Mouse (Mus musculus) intestine, embryonic 14.5 days (tissue): ENCODE measurements around the gene Ccdc138. TPM values are rescaled to one million over a fixed set of nuclear protein-coding genes. Genes with fewer than 3 reads are reported as not detected.

ENCODE experiments used
- ATAC-seq: fragments of 200-750 bp; cut with Nextera tagmentation; replicated peaks from 2 replicates; pipeline ENCODE4 v1.8.0; 2017; ENCODE audit warnings: low read depth, moderate number of reproducible peaks, moderate TSS enrichment, moderate library complexity; ENCODE audit not compliant: low FRiP score, low TSS enrichment
- DNase-seq: peaks from one replicate; pipeline ENCODE4 v3.0.0-alpha.2; 2018; ENCODE audit warnings: low spot score
- H3K27ac ChIP-seq: fragments of 300-500 bp; sonication (generic); 2 replicates; pipeline ENCODE4 v1.5.1; 2014; ENCODE audit warnings: low read depth, mild to moderate bottlenecking, control low read depth
- H3K27me3 ChIP-seq: fragments of 300-500 bp; sonication (generic); replicated peaks from 2 replicates; pipeline ENCODE4 v1.6.1; 2014; ENCODE audit warnings: low read length, control low read depth; ENCODE audit not compliant: control insufficient read depth, insufficient read depth
- H3K36me3 ChIP-seq: fragments of 300-500 bp; sonication (generic); 2 replicates; pipeline ENCODE4 v1.6.1; 2014; ENCODE audit warnings: low read length, control low read depth; ENCODE audit not compliant: control insufficient read depth, insufficient read depth
- H3K4me1 ChIP-seq: fragments of 300-500 bp; sonication (generic); replicated peaks from 2 replicates; pipeline ENCODE4 v1.6.1; 2014; ENCODE audit warnings: low read length, control low read depth, mixed read lengths; ENCODE audit not compliant: control insufficient read depth, insufficient read depth
- H3K4me2 ChIP-seq: fragments of 300-500 bp; sonication (generic); 2 replicates; pipeline ENCODE4 v1.6.1; 2014; ENCODE audit warnings: low read length
- H3K4me3 ChIP-seq: fragments of 300-500 bp; sonication (generic); 2 replicates; pipeline ENCODE4 v1.5.1; 2014; ENCODE audit warnings: low read depth, low read length, control low read depth, mixed read lengths
- H3K9ac ChIP-seq: fragments of 300-500 bp; sonication (generic); 2 replicates; pipeline ENCODE4 v1.6.1; 2014; ENCODE audit warnings: mild to moderate bottlenecking, low read length
- H3K9me3 ChIP-seq: fragments of 300-500 bp; sonication (generic); 2 replicates; pipeline ENCODE4 v1.6.1; 2016; ENCODE audit warnings: low read length, control low read depth; ENCODE audit not compliant: control insufficient read depth
- WGBS: fragments of 180-500 bp; shearing (Covaris S2); extraction: QIAGEN DNeasy Blood & Tissue Kit; methylation state at CpG from one replicate; pipeline ENCODE4 v1.1.7; 2014; 5-methylcytosine and 5-hydroxymethylcytosine counted together
- polyA plus RNA-seq: library from polyadenylated mRNA; unstranded; fragments of >200 nt; fragmentation: Nextera tagmentation; extraction: Ambion mirVana; gene quantifications from 2 replicates; pipeline ENCODE4 v1.2.1, GENCODE M21; 2014

Ccdc138 gene
- polyA plus RNA-seq, 1 experiment from 2014 or later: 7.9 TPM

DNA sequence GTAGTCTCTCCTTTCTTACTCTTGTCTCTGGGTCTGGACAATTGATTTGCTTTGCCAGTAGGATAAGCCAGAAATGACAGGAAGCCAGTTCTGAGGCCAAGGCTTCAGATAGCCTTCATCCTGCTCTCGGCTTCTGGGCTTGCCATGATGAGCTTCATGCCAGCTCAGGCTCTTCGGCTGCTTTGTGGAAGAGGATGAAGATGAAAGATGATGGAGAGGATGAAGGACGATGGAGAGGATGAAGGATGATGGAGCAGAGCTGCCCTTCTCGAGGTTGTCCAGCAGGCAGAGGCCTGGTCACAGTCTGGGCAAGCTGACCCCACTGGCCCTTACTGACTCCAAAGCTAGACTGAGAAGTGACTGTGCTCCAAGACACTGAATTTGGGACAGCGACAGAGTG lies 102.4 kb downstream of the Ccdc138 start:
- Histone ChIP-seq H3K27ac (no peak overlapping the region), H3K4me1 (no peaks in the 10 kb centered on the region), H3K36me3 (no peaks in the 10 kb centered on the region), H3K9ac (no peak overlapping the region), H3K9me3 (no peaks in the 10 kb centered on the region), H3K27me3 (no peaks in the 10 kb centered on the region), H3K4me3 (no peak overlapping the region), H3K4me2 (no peak overlapping the region)
- DNase-seq (peak; percentile 39), ATAC-seq (no peak)
- 88% methylated on average over 5 of the region's 5 CpGs for WGBS

DNA sequence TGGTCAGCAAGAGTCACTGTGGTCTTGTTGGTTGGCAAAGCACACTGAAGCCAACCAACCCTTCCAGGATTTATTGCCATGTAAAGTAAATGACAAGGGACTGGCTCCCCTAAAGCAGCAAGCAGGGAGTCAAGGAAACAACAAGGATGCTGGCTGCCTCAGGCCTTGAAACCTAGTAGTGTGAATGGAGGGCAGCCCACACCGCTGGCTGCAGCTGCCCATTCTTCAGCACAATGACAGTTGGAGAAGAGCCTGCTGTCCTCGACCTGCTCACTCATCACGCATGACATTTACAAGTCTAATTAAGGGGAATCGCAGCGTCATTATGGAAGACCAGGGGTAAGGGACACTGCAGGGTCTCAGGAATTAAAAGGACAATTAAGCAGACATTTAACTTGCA lies 103.2 kb downstream of the Ccdc138 start:
- Histone ChIP-seq H3K27ac (no peak overlapping the region), H3K36me3 (no peaks in the 10 kb centered on the region), H3K4me2 (no peak overlapping the region), H3K9ac (no peak overlapping the region), H3K27me3 (no peaks in the 10 kb centered on the region), H3K4me3 (no peak overlapping the region), H3K4me1 (no peaks in the 10 kb centered on the region), H3K9me3 (no peaks in the 10 kb centered on the region)
- no peak for ATAC-seq
- peak; percentile 33 for DNase-seq
- 22% methylated on average over 5 of the region's 5 CpGs for WGBS

DNA sequence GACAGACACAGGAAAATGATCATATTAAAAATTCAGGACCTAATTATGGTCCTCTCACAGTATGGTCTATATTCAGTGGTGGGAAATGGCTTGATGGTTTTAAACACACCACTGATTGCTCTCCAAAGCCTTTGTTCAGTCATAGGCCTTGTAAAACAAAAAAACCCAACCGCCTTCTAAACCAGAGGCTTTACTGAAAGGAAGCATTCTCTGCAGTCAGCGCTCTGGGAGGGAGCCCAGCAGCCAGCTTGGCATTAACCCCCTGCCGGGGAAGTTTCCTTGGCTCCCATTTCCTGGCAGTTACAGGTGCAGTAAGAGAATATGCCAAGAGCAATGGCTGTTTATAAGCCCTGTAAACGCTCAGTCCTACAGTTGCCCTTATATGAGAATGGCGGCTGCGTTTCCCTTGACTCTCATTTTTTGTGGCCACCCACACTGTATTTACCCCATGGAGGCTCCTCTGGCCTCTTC lies 103.7 kb downstream of the Ccdc138 start:
- peak overlapping the region; percentile 34; the same call in 1 of the 2 replicates for H3K27ac ChIP-seq
- ATAC-seq: no peak

DNA sequence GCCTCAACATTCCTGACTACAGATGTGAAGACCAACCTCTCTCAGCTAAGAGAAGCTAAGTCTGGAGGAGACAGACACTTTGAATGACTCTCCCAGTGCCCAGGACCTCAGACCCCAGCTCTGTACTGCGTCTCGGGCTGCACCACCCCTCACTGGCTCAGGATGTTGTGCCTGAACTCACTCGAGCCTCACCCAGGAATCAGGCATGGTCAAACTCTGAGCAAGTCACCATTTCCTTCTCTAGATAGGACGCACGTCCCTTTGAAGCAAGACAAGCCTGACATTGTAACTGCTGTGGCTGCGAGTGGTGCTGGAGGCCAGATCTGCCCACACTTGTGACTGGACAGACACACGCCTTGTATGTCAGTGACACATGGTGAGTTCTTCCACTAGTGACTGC lies 104.2 kb downstream of the Ccdc138 start:
- peak; percentile 49 for DNase-seq
- Histone ChIP-seq H3K9me3 (no peaks in the 10 kb centered on the region), H3K4me2 (no peak overlapping the region), H3K9ac (no peak overlapping the region), H3K4me1 (no peaks in the 10 kb centered on the region), H3K4me3 (no peak overlapping the region), H3K36me3 (no peaks in the 10 kb centered on the region), H3K27ac (peak overlapping the region; percentile 34; the same call in 1 of the 2 replicates), H3K27me3 (no peaks in the 10 kb centered on the region)
- ATAC-seq: no peak
- WGBS: 73% methylated on average over 7 of the region's 7 CpGs

More for the DNA sequence above, 103.7 kb downstream of the Ccdc138 start:
- no peak overlapping the region for H3K4me2 ChIP-seq
- no peak overlapping the region for H3K4me3 ChIP-seq
- 24% methylated on average over 6 of the region's 6 CpGs for WGBS
- DNase-seq: no peak
- H3K4me1 ChIP-seq: no peaks in the 10 kb centered on the region
- H3K36me3 ChIP-seq: no peaks in the 10 kb centered on the region
- no peak overlapping the region for H3K9ac ChIP-seq
- no peaks in the 10 kb centered on the region for H3K27me3 ChIP-seq
- H3K9me3 ChIP-seq: no peaks in the 10 kb centered on the region

DNA sequence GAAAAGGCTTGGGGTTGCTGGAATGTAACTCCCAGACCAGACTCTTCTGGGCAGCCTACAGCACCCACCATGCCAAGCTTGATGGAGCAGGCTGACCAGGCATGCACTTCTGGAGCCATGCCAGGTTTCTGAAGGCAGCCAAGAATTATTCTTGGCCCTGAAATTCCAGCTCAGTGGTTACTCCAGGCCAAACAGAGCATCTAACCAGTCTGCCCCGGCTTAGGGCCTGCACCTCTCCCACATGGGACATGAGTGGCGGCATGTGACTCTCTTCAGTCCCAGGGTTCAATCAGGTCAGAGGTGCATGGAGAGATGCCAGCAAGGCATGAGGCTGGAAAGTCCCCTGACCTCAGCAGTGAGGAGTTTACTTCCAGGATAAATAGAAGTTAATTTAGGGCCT lies 107.0 kb downstream of the Ccdc138 start:
- WGBS: 67% methylated on average over 2 of the region's 2 CpGs
- Histone ChIP-seq H3K36me3 (no peaks in the 10 kb centered on the region), H3K4me1 (no peaks in the 10 kb centered on the region), H3K9ac (no peak overlapping the region), H3K27me3 (no peaks in the 10 kb centered on the region), H3K4me3 (no peak overlapping the region), H3K27ac (no peak overlapping the region), H3K9me3 (no peaks in the 10 kb centered on the region), H3K4me2 (no peak overlapping the region)
- ATAC-seq (peak; percentile 50; the same call in 1 of the 2 replicates), DNase-seq (no peak)

DNA sequence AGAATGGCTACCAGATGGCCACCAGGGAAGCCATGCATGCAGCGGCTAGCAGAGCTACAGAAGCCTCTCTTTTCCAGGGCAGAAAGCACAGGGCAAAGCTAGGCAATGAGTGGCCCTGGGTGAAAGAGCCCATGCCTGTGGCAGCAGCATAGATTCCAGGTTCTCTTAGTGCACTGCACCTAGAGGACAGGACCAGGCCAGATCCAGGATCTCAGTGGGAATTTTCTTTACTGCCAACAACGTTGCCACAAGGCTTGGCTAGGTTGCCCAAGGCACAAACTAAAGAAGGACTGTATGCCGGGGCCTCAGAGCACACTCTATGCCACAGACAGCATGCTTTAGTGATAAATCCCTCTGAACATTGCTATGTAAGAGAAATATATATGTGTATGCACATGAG lies 108.6 kb downstream of the Ccdc138 start:
- Histone ChIP-seq H3K4me3 (no peak overlapping the region), H3K27me3 (no peaks in the 10 kb centered on the region)

DNA sequence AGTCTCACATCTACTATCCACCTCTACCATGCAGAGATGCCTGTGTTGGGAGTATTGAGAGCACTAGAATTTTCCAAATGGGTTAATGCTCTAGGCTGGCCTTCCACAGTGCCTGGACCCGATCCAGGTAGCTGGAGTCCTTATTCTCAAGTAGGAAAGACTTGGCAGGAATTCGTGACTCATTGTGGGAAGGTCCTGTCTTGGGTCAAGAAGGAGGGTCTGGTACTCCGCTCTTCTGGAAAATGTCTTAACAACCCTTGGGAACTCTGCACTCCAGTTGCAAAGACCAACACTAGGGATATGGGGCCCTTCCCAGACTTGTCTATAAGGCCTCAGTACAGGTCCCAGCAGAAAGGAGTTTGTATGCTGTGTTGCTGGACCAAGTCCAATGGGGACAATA lies 111.1 kb downstream of the Ccdc138 start:
- Histone ChIP-seq H3K27ac (no peak overlapping the region), H3K27me3 (no peaks in the 10 kb centered on the region), H3K4me2 (no peak overlapping the region), H3K9me3 (no peaks in the 10 kb centered on the region), H3K4me1 (no peaks in the 10 kb centered on the region), H3K36me3 (no peaks in the 10 kb centered on the region), H3K9ac (no peak overlapping the region), H3K4me3 (no peak overlapping the region)
- 67% methylated on average over 3 of the region's 3 CpGs for WGBS
- no peak for DNase-seq
- ATAC-seq: no peak

More for the DNA sequence above, 108.6 kb downstream of the Ccdc138 start:
- no peak overlapping the region for H3K27ac ChIP-seq
- no peak overlapping the region for H3K4me2 ChIP-seq
- DNase-seq (no peak), ATAC-seq (no peak)
- no peaks in the 10 kb centered on the region for H3K4me1 ChIP-seq
- WGBS: 81% methylated on average over 3 of the region's 3 CpGs
- H3K9ac ChIP-seq: no peak overlapping the region
- no peaks in the 10 kb centered on the region for H3K36me3 ChIP-seq
- H3K9me3 ChIP-seq: no peaks in the 10 kb centered on the region

DNA sequence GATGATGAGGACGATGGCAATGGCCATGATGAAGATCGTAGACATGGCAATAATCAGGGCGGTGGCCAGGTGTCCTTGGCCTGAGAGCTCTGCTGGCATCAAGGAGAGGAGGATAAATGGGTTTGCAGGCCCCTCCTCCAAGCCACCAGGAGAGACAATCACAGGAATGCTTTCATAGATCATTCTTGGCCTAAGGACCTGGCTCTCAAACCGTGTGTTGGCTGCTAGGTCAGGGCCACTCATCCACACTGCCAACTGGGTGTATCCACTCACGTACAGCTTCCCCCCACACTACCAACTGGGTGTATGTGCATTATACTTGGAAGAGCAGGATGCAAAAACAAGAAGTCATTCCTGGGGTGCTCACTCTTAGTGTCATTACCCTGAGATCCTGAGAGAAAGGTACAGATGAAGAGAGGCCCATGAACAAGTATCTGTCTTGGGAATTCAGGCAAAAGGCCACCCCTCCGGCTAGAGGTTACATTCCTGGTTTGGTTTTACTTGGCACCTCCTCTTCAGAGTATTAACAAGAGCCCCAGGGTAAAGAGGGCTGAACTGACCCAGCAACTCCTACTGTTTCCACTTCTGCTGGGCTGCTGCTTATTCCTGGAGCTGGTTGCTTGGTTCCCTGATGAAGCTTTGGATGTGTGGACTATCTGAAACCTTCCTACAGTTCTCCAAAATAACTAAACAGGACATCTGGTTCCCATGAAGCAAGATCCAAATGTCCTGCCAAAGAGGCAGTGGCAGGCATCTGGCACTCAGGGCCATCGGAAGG lies 112.9 kb downstream of the Ccdc138 start:
- ATAC-seq (no peak), DNase-seq (no peak)
- Histone ChIP-seq H3K4me1 (no peaks in the 10 kb centered on the region), H3K4me2 (no peak overlapping the region), H3K9ac (no peak overlapping the region), H3K9me3 (no peaks in the 10 kb centered on the region), H3K27me3 (no peaks in the 10 kb centered on the region), H3K36me3 (no peaks in the 10 kb centered on the region), H3K27ac (no peak overlapping the region), H3K4me3 (no peak overlapping the region)
- 84% methylated on average over 7 of the region's 7 CpGs for WGBS

DNA sequence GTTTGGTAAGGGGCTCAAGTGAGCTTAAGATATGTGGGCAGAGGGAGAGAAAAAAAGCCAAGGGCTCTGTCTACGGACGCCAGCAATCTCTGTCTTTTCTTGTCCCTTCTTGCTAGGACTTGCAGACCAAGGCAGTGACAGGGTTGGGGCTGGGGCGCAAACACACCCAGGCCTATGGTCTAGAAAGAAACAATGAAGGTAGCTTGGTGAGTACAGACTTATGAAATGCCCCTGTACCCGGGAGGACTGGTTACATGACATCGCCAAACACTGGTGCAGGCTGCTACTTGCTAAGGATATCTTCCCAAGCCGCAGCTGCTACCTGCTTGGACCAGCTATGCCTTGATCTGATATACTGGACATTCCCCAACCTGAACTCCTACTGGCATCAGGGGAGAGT lies 116.9 kb downstream of the Ccdc138 start:
- Histone ChIP-seq H3K4me3 (no peak overlapping the region), H3K36me3 (no peaks in the 10 kb centered on the region), H3K4me2 (no peak overlapping the region), H3K9me3 (no peaks in the 10 kb centered on the region), H3K27me3 (no peaks in the 10 kb centered on the region), H3K27ac (no peak overlapping the region), H3K4me1 (no peaks in the 10 kb centered on the region), H3K9ac (no peak overlapping the region)
- 91% methylated on average over 6 of the region's 6 CpGs for WGBS
- DNase-seq (no peak), ATAC-seq (no peak)
